Mouse (Mus musculus): Measurements from ENCODE around the gene Gria2. TPM values are rescaled to one million over a fixed set of nuclear protein-coding genes. Genes with fewer than 3 reads are reported as not detected.

The Gria2 gene
- polyA plus RNA-seq, 1 experiment from 2014 or later = 275 TPM

GRCm38 (mm10) chr3:80803811-80804210 is 1.2 kb upstream of the Gria2 start:
- Histone ChIP-seq H3K9ac (replicated peaks; ENCODE audit: low read depth, low read length) (no peak overlapping the region), H3K36me3 (ENCODE audit: control insufficient read depth, insufficient read depth) (no peaks in the 10 kb centered on the region), H3K4me2 (ENCODE audit: low read length) (peak overlapping the region; percentile 62), H3K27me3 (replicated peaks; ENCODE audit: control insufficient read depth, insufficient read depth, low read length) (no peaks in the 10 kb centered on the region), H3K4me1 (replicated peaks; ENCODE audit: control insufficient read depth, insufficient read depth, low read length) (peaks cover 17% of the 10 kb centered on the region), H3K27ac (ENCODE audit: low read length) (peak overlapping the region; percentile 98), H3K4me3 (replicated peaks; ENCODE audit: low read length) (no peak overlapping the region), H3K9me3 (ENCODE audit: control insufficient read depth, low read length) (no peaks in the 10 kb centered on the region)
- WGBS = 39% methylated on average over 1 of the region's 1 CpGs
- ATAC-seq = no peak

GRCm38 (mm10) chr3:80803211-80803610 is 576 bp upstream of the Gria2 start:
- ATAC-seq = no peak
- Histone ChIP-seq H3K9me3 (ENCODE audit: control insufficient read depth, low read length) (no peaks in the 10 kb centered on the region), H3K27ac (ENCODE audit: low read length) (peak overlapping the region; percentile 98), H3K27me3 (replicated peaks; ENCODE audit: control insufficient read depth, insufficient read depth, low read length) (no peaks in the 10 kb centered on the region), H3K4me2 (ENCODE audit: low read length) (peak overlapping the region; percentile 62), H3K36me3 (ENCODE audit: control insufficient read depth, insufficient read depth) (no peaks in the 10 kb centered on the region), H3K4me1 (replicated peaks; ENCODE audit: control insufficient read depth, insufficient read depth, low read length) (peaks cover 21% of the 10 kb centered on the region), H3K9ac (replicated peaks; ENCODE audit: low read depth, low read length) (peak overlapping the region; percentile 94), H3K4me3 (replicated peaks; ENCODE audit: low read length) (peak overlapping the region; percentile 77)
- 22% methylated on average over 8 of the region's 8 CpGs for WGBS

- Histone ChIP-seq H3K36me3 (ENCODE audit: control insufficient read depth, insufficient read depth) (no peaks in the 10 kb centered on the region), H3K4me1 (replicated peaks; ENCODE audit: control insufficient read depth, insufficient read depth, low read length) (peaks cover 23% of the 10 kb centered on the region), H3K4me2 (ENCODE audit: low read length) (peak overlapping the region; percentile 62), H3K9ac (replicated peaks; ENCODE audit: low read depth, low read length) (peak overlapping the region; percentile 94), H3K4me3 (replicated peaks; ENCODE audit: low read length) (peak overlapping the region; percentile 77), H3K9me3 (ENCODE audit: control insufficient read depth, low read length) (no peaks in the 10 kb centered on the region), H3K27me3 (replicated peaks; ENCODE audit: control insufficient read depth, insufficient read depth, low read length) (no peaks in the 10 kb centered on the region), H3K27ac (ENCODE audit: low read length) (peak overlapping the region; percentile 98)
- WGBS = 3% methylated on average over 6 of the region's 6 CpGs
- 0 out of 2 replicates have a peak, but pooled peaks have one; percentile 0 for ATAC-seq
Observed at GRCm38 (mm10) chr3:80801827-80802310, 766 bp downstream of the Gria2 start.

GRCm38 (mm10) chr3:80800995-80801826 is 1.4 kb downstream of the Gria2 start:
- ATAC-seq = peak; percentile 52
- Histone ChIP-seq H3K4me1 (replicated peaks; ENCODE audit: control insufficient read depth, insufficient read depth, low read length) (peaks cover 23% of the 10 kb centered on the region), H3K27me3 (replicated peaks; ENCODE audit: control insufficient read depth, insufficient read depth, low read length) (no peaks in the 10 kb centered on the region), H3K9ac (replicated peaks; ENCODE audit: low read depth, low read length) (peak overlapping the region; percentile 94), H3K4me2 (ENCODE audit: low read length) (peak overlapping the region; percentile 62), H3K36me3 (ENCODE audit: control insufficient read depth, insufficient read depth) (no peaks in the 10 kb centered on the region), H3K27ac (ENCODE audit: low read length) (peak overlapping the region; percentile 98), H3K9me3 (ENCODE audit: control insufficient read depth, low read length) (no peaks in the 10 kb centered on the region), H3K4me3 (replicated peaks; ENCODE audit: low read length) (peak overlapping the region; percentile 77)
- 1% methylated on average over 33 of the region's 33 CpGs for WGBS

GRCm38 (mm10) chr3:80800299-80800994 is 2.2 kb downstream of the Gria2 start:
- no peaks in the 10 kb centered on the region for H3K9me3 ChIP-seq (ENCODE audit: control insufficient read depth, low read length)
- ATAC-seq = peak; percentile 7
- no peaks in the 10 kb centered on the region for H3K36me3 ChIP-seq (ENCODE audit: control insufficient read depth, insufficient read depth)
- H3K4me3 ChIP-seq (replicated peaks; ENCODE audit: low read length) = peak overlapping the region; percentile 77
- no peaks in the 10 kb centered on the region for H3K27me3 ChIP-seq (replicated peaks; ENCODE audit: control insufficient read depth, insufficient read depth, low read length)
- 1% methylated on average over 29 of the region's 29 CpGs for WGBS
- H3K4me2 ChIP-seq (ENCODE audit: low read length) = peak overlapping the region; percentile 62
- peak overlapping the region; percentile 94 for H3K9ac ChIP-seq (replicated peaks; ENCODE audit: low read depth, low read length)
- H3K27ac ChIP-seq (ENCODE audit: low read length) = peak overlapping the region; percentile 98
- peaks cover 24% of the 10 kb centered on the region for H3K4me1 ChIP-seq (replicated peaks; ENCODE audit: control insufficient read depth, insufficient read depth, low read length)

GRCm38 (mm10) chr3:80797935-80798334 is 4.7 kb downstream of the Gria2 start:
- WGBS = 21% methylated on average over 1 of the region's 1 CpGs
- peak overlapping the region; percentile 62 for H3K4me2 ChIP-seq (ENCODE audit: low read length)
- no peaks in the 10 kb centered on the region for H3K36me3 ChIP-seq (ENCODE audit: control insufficient read depth, insufficient read depth)
- H3K9ac ChIP-seq (replicated peaks; ENCODE audit: low read depth, low read length) = 0 out of 2 replicates have a peak overlapping the region, but pooled peaks have one; percentile 17
- H3K4me3 ChIP-seq (replicated peaks; ENCODE audit: low read length) = peak overlapping the region; percentile 77
- H3K27ac ChIP-seq (ENCODE audit: low read length) = no peak overlapping the region
- H3K4me1 ChIP-seq (replicated peaks; ENCODE audit: control insufficient read depth, insufficient read depth, low read length) = peaks cover 17% of the 10 kb centered on the region
- no peaks in the 10 kb centered on the region for H3K9me3 ChIP-seq (ENCODE audit: control insufficient read depth, low read length)
- ATAC-seq = no peak
- H3K27me3 ChIP-seq (replicated peaks; ENCODE audit: control insufficient read depth, insufficient read depth, low read length) = no peaks in the 10 kb centered on the region

GRCm38 (mm10) chr3:80796764-80797163 is 5.9 kb downstream of the Gria2 start:
- Histone ChIP-seq H3K4me1 (replicated peaks; ENCODE audit: control insufficient read depth, insufficient read depth, low read length) (peaks cover 17% of the 10 kb centered on the region), H3K27ac (ENCODE audit: low read length) (no peak overlapping the region), H3K9ac (replicated peaks; ENCODE audit: low read depth, low read length) (no peak overlapping the region), H3K4me2 (ENCODE audit: low read length) (no peak overlapping the region), H3K36me3 (ENCODE audit: control insufficient read depth, insufficient read depth) (no peaks in the 10 kb centered on the region), H3K27me3 (replicated peaks; ENCODE audit: control insufficient read depth, insufficient read depth, low read length) (no peaks in the 10 kb centered on the region), H3K4me3 (replicated peaks; ENCODE audit: low read length) (no peak overlapping the region), H3K9me3 (ENCODE audit: control insufficient read depth, low read length) (no peaks in the 10 kb centered on the region)
- ATAC-seq = no peak

- Histone ChIP-seq H3K4me1 (replicated peaks; ENCODE audit: control insufficient read depth, insufficient read depth, low read length) (peaks cover 17% of the 10 kb centered on the region), H3K4me3 (replicated peaks; ENCODE audit: low read length) (no peak overlapping the region), H3K27me3 (replicated peaks; ENCODE audit: control insufficient read depth, insufficient read depth, low read length) (no peaks in the 10 kb centered on the region), H3K36me3 (ENCODE audit: control insufficient read depth, insufficient read depth) (no peaks in the 10 kb centered on the region), H3K4me2 (ENCODE audit: low read length) (no peak overlapping the region), H3K27ac (ENCODE audit: low read length) (no peak overlapping the region), H3K9me3 (ENCODE audit: control insufficient read depth, low read length) (no peaks in the 10 kb centered on the region), H3K9ac (replicated peaks; ENCODE audit: low read depth, low read length) (no peak overlapping the region)
- WGBS = 89% methylated on average over 2 of the region's 2 CpGs
- ATAC-seq = no peak
Observed at GRCm38 (mm10) chr3:80795284-80795683, 7.4 kb downstream of the Gria2 start.

GRCm38 (mm10) chr3:80787116-80787744 is 15.4 kb downstream of the Gria2 start:
- H3K9ac ChIP-seq (replicated peaks; ENCODE audit: low read depth, low read length) = no peak overlapping the region
- H3K36me3 ChIP-seq (ENCODE audit: control insufficient read depth, insufficient read depth) = no peaks in the 10 kb centered on the region
- H3K4me3 ChIP-seq (replicated peaks; ENCODE audit: low read length) = no peak overlapping the region
- H3K4me1 ChIP-seq (replicated peaks; ENCODE audit: control insufficient read depth, insufficient read depth, low read length) = no peaks in the 10 kb centered on the region
- H3K27me3 ChIP-seq (replicated peaks; ENCODE audit: control insufficient read depth, insufficient read depth, low read length) = no peaks in the 10 kb centered on the region
- no peak overlapping the region for H3K27ac ChIP-seq (ENCODE audit: low read length)
- H3K4me2 ChIP-seq (ENCODE audit: low read length) = no peak overlapping the region
- no peaks in the 10 kb centered on the region for H3K9me3 ChIP-seq (ENCODE audit: control insufficient read depth, low read length)
- no peak for ATAC-seq
- 87% methylated on average over 3 of the region's 3 CpGs for WGBS

All from forebrain, embryonic 16.5 days (tissue).